Mouse (Mus musculus) testis, adult 10 weeks (tissue): ENCODE data around the gene Olfr549. TPM values are rescaled to one million over a fixed set of nuclear protein-coding genes. Genes with fewer than 3 reads are reported as not detected.

Experiments
- polyA plus RNA-seq: library from polyadenylated mRNA; stranded (reverse); fragments of 350-450 nt; fragmentation: Illumina TruSeq; extraction: RNeasy Lipid Tissue Mini Kit (QIAGEN cat#74804); gene quantifications from one replicate; pipeline ENCODE4 v1.2.3, GENCODE M21; 2014; ENCODE audit warnings: low read depth, low replicate concordance

Olfr549 gene
- not detected for polyA plus RNA-seq

GRCm38 (mm10) chr7:102549570-102549969 is at the start of gene Olfr549:
Olfr549 (plus strand) TSS chr7:102549870.

DNA sequence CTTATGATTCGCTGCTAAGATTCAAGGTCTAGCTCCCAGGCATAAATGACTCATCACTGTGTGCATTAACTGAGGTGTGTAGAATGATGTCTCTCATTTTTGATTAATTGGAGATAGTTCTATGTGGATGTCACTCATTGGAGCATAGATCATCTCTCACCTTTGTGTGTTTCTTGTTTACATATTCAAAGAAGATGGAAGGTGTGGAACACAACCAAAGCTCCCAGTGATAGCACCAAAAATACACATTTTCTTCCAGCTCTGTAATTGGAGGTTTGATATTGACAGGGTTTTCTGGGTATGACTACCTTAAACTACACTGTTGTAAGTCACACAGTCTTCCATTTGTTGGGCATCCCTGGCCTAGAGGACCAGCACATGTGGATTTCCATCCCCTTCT is 15.2 kb upstream of the Olfr549 start, which contains the start of gene Olfr547:
Gene Olfr547, plus strand, starts transcription at position 301 of the 400 bp plus-strand sequence.

DNA sequence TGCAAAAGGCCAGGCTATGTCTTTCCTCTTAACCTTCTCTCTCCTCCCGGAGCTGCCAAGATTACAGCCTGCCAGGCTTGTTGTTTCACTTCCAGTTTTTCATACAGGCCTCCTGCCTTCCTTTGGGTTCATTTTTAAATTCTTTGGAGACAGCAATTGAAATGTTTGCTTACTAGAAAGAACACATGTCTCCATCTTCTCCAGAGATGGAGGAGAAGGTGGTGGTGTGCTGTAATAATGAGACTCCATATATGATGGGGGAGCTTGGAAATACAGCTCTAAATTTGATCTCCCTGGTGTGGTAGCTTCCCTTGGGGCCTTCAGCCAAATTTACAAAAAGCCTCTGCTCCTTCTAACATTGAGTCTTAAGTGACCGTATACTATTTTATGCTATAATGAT is 9.1 kb upstream of the Olfr549 start, which contains the start of gene Olfr548-ps1:
Gene Olfr548-ps1, plus strand, starts transcription at position 301 of the 400 bp plus-strand sequence.

GRCm38 (mm10) chr7:102564999-102565997 is 15.6 kb downstream of the Olfr549 start, which contains the start of gene Trim21:
Trim21 (minus strand) TSS chr7:102565486.

GRCm38 (mm10) chr7:102571142-102571541 is 21.5 kb downstream of the Olfr549 start, which contains the start of gene Olfr550:
Olfr550 (plus strand) TSS chr7:102571442.

DNA sequence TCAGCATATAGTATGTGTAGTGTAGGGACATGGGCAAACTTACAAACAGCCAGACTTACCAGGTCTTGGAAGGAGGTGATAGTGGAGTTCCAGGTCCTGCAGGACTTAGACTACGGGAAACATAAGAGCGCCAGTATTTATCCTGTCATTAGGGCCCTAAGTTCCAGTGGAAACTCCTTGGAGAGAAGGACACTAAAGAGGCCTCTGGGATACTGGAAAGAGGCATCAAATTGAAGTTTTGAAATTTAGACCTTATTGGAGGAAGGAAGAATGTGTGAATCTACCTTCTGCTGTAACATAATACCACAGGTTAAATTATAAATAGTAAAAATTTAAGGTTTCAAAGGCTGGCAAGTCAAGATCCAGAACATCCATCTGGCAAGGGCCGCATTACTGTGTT is 42.1 kb downstream of the Olfr549 start, which contains the start of gene Olfr551:
Gene Olfr551, minus strand, starts transcription at position 101 of the 400 bp plus-strand sequence.

DNA sequence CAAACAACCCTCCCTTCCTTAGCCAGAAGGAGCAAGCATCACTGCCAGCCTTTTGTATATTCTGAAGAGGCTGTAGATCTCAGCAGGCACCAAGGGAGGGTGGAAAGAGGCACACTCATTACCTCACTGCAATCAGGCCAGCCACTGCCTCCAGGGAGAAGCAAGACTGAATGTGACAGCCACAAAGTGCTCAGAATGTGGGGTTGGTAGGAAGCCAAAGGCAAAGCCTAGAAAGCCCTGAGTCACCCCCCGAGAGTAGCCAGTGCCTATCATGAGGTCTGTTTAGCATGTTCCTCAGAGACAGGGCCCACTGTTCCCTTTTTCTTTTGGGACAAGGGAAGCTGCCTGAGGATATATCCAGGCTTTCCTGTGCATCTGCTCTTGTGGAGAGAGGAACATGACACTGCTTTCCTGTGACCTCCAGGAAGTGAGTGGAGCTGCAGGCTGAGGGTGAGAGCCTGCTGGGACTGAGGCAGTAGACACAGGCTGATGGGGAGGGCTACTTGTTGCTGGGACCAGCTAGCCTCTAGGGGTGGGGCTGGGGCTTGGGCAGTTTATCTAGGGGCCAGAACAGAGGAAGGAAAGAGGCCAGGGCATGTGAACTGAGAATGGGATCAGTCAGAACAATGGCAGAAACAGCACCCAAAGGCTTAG is 47.8 kb downstream of the Olfr549 start, which contains the start of gene Olfr552:
Gene Olfr552, plus strand, starts transcription at position 393 of the 654 bp plus-strand sequence.

Other genes starting within 250 kb of the Olfr549 start
- gene Rrm1, start 108.2 kb upstream of the Olfr549 start, polyA plus RNA-seq = 83.8 TPM
- gene Olfr543, start 68.2 kb upstream of the Olfr549 start, polyA plus RNA-seq = not detected
- not detected for gene Olfr544, start 61.6 kb upstream of the Olfr549 start, polyA plus RNA-seq
- not detected for gene Olfr545, start 50.3 kb upstream of the Olfr549 start, polyA plus RNA-seq
- gene Olfr547, start 15.1 kb upstream of the Olfr549 start, polyA plus RNA-seq = not detected
- not detected for gene Olfr548-ps1, start 9.0 kb upstream of the Olfr549 start, polyA plus RNA-seq
- gene Trim21, start 15.6 kb downstream of the Olfr549 start, polyA plus RNA-seq = 1.1 TPM
- gene Olfr550, start 21.6 kb downstream of the Olfr549 start, polyA plus RNA-seq = not detected
- gene Olfr551, start 42.0 kb downstream of the Olfr549 start, polyA plus RNA-seq = not detected
- gene Olfr552, start 47.9 kb downstream of the Olfr549 start, polyA plus RNA-seq = not detected
- not detected for gene Olfr553, start 68.3 kb downstream of the Olfr549 start, polyA plus RNA-seq
- gene Olfr554, start 88.6 kb downstream of the Olfr549 start, polyA plus RNA-seq = not detected
- not detected for gene Olfr555, start 109.0 kb downstream of the Olfr549 start, polyA plus RNA-seq
- gene Olfr556, start 115.0 kb downstream of the Olfr549 start, polyA plus RNA-seq = not detected
- gene Trim68, start 137.5 kb downstream of the Olfr549 start, polyA plus RNA-seq = 5.6 TPM
- not detected for gene Olfr557, start 146.0 kb downstream of the Olfr549 start, polyA plus RNA-seq
- gene Olfr558, start 152.3 kb downstream of the Olfr549 start, polyA plus RNA-seq = 0.48 TPM
- gene Olfr33, start 169.2 kb downstream of the Olfr549 start, polyA plus RNA-seq = 0.08 TPM
- gene Olfr559, start 177.6 kb downstream of the Olfr549 start, polyA plus RNA-seq = not detected
- gene Olfr560, start 209.5 kb downstream of the Olfr549 start, polyA plus RNA-seq = not detected
- gene Olfr78, start 209.6 kb downstream of the Olfr549 start, polyA plus RNA-seq = 0.34 TPM
- not detected for gene Olfr561, start 221.4 kb downstream of the Olfr549 start, polyA plus RNA-seq